Mouse (Mus musculus) embryonic fibroblast, embryonic 13.5 days (primary cell): ENCODE measurements at regions not wholly inside any gene's neighbourhood (a gene's known extent, or its start where the extent isn't known, plus 50 kb on each side); places are given as distances from the start of the nearest gene placed in this dataset.

Experiments
- CTCF ChIP-seq: IDR thresholded peaks from 2 replicates; pipeline ENCODE4 v1.5.1; 2011; ENCODE audit warnings: mild to moderate bottlenecking, control low read depth, low read length, moderate library complexity, borderline replicate concordance; ENCODE audit not compliant: insufficient read depth
- POLR2A ChIP-seq: IDR thresholded peaks from 2 replicates; pipeline ENCODE4 v1.6.1; 2011; ENCODE audit warnings: low read depth, mild to moderate bottlenecking, control low read depth, low read length, moderate library complexity

DNA sequence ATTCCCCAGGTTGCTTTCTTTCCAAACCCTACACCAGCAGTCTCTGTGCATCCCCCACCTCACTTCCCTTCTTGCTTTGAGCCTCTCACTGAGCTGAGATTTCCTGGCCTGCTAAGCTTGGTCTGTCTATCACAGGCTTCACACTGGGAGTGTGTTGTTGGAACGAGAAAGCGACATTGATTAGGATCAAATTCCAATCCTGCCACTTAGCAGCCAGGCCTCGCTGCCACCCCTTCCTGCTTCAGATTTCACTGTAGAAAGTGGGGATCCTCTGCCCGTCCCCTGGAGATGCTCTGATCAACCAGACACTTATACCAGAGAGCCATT is 123.8 kb upstream of the Id2 start:
- TF ChIP-seq CTCF (no peak), POLR2A (no peak)
